Mouse (Mus musculus) forebrain, embryonic 10.5 days (tissue): Measurements from ENCODE around the gene Fanca. TPM values are rescaled to one million over a fixed set of nuclear protein-coding genes. Genes with fewer than 3 reads are reported as not detected.
A peak's percentile ranks its signal among the peaks of the same experiment; 100 is the strongest.
"Not testable (repeated sequence)": the region's sequence is repeated elsewhere in the genome, so short reads cannot be mapped to it uniquely, and the experiment has no call there.

Source experiments
- DNase-seq: peaks from one replicate; pipeline ENCODE4 v3.0.0-alpha.2; 2017; ENCODE audit warnings: low spot score; ENCODE audit errors: extremely low spot score
- H3K27ac ChIP-seq: fragments of 300-500 bp; sonication (generic); 2 replicates; pipeline ENCODE4 v1.5.1; 2016; ENCODE audit warnings: mild to moderate bottlenecking
- H3K27me3 ChIP-seq: fragments of 300-500 bp; sonication (generic); 2 replicates; pipeline ENCODE4 v1.6.1; 2016; ENCODE audit warnings: mild to moderate bottlenecking; ENCODE audit not compliant: poor library complexity, severe bottlenecking
- H3K36me3 ChIP-seq: fragments of 300-500 bp; sonication (generic); replicated peaks from 2 replicates; pipeline ENCODE4 v1.6.1; 2016; ENCODE audit warnings: mild to moderate bottlenecking, moderate library complexity
- H3K4me1 ChIP-seq: fragments of 300-500 bp; sonication (generic); 2 replicates; pipeline ENCODE4 v1.6.1; 2016
- H3K4me3 ChIP-seq: fragments of 300-500 bp; sonication (generic); 2 replicates; pipeline ENCODE4 v1.5.1; 2016; ENCODE audit warnings: mild to moderate bottlenecking, moderate library complexity
- H3K9me3 ChIP-seq: fragments of 300-500 bp; sonication (generic); 2 replicates; pipeline ENCODE4 v1.6.1; 2016; ENCODE audit warnings: mild to moderate bottlenecking, moderate library complexity
- WGBS: fragments of 180-500 bp; shearing (Covaris S2); methylation state at CpG from one replicate; pipeline ENCODE4 v1.1.7; 2016; 5-methylcytosine and 5-hydroxymethylcytosine counted together
- polyA plus RNA-seq: library from polyadenylated mRNA; unstranded; fragments of >200 nt; fragmentation: Nextera tagmentation; extraction: Ambion mirVana; gene quantifications from 2 replicates; pipeline ENCODE4 v1.2.1, GENCODE M21; 2016

The Fanca gene
- polyA plus RNA-seq, 1 experiment from 2014 or later, result 49.6 TPM

DNA sequence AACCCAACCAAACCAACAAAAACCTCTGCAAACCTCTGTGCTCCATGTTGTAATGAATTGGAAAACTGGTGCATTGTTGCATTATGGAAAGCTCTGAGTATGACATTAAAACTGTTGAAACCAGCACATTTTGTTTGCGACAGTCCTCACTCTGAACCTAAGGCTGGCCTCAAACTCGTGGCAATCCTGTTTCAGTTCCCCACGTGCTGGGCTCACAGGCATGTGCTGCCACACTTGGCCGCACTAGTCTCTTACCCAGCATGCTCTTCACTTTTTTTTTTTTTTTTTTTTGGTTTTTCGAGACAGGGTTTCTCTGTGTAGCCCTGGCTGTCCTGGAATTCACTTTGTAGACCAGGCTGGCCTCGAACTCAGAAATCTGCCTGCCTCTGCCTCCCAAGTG is 35.4 kb downstream of the Fanca start:
- not testable (repeated sequence) for H3K4me3 ChIP-seq, H3K9me3 ChIP-seq, H3K27ac ChIP-seq, H3K4me1 ChIP-seq, DNase-seq, H3K27me3 ChIP-seq
- H3K36me3 ChIP-seq, result peaks cover 92% of the 10 kb centered on the region
- WGBS, result 89% methylated on average over 6 of the region's 6 CpGs

- no peak overlapping the region for H3K4me3 ChIP-seq
- WGBS, result 88% methylated on average over 13 of the region's 13 CpGs
- H3K36me3 ChIP-seq, result peaks cover 88% of the 10 kb centered on the region
- H3K27ac ChIP-seq, result no peak overlapping the region
- no peak for DNase-seq
- H3K9me3 ChIP-seq, result no peaks in the 10 kb centered on the region
- H3K27me3 ChIP-seq, result no peaks in the 10 kb centered on the region
- H3K4me1 ChIP-seq, result no peaks in the 10 kb centered on the region
These were observed 37.9 kb downstream of the Fanca start for GRCm38 (mm10) chr8:123280302-123281094.

DNA sequence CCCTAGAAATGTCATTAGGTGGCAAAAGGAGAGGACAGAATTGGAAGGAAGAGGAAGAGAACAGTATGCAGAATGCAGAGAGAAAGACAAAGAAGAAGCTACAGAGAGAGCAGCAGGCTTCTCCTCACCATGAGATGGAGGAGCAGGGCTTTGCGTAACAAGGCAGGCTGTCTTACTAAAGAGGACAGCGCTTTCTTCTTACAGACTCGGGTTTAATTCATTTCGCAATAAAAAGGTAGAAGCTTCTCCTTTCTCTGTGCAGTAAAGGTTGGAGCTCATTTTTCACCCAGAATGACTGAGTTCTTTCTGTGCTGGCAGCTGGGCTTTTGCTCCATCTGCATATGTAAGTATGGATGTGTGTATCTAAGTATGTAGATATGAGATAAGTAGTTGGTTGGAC is 38.5 kb downstream of the Fanca start:
- DNase-seq, result no peak
- Histone ChIP-seq H3K36me3 (peaks cover 88% of the 10 kb centered on the region), H3K4me1 (no peaks in the 10 kb centered on the region), H3K4me3 (no peak overlapping the region), H3K9me3 (no peaks in the 10 kb centered on the region), H3K27me3 (no peaks in the 10 kb centered on the region), H3K27ac (no peak overlapping the region)
- WGBS, result 95% methylated on average over 4 of the region's 4 CpGs

DNA sequence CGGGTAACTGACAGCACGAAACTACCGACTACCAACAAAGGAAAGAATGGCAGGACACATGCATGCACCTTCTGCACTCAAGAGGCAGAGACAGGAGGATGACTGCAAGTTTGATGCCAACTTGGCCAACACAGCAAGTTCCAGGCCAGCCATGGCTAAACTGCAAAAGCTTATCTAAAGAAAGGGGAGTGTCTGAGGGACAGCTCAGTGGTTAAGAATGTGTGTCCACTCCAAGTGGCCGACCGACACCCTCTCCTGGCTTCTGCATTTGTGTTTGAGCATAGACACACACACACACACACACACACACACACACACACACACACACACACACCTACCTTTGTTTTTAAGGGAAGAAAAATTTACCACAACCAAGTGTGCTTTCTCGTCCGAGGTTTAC is 39.9 kb downstream of the Fanca start:
- DNase-seq, result no peak
- WGBS, result 85% methylated on average over 7 of the region's 7 CpGs
- H3K36me3 ChIP-seq, result peaks cover 88% of the 10 kb centered on the region

GRCm38 (mm10) chr8:123275096-123275495 is 43.3 kb downstream of the Fanca start:
- 96% methylated on average over 12 of the region's 12 CpGs for WGBS
- H3K4me3 ChIP-seq, result no peak overlapping the region
- no peaks in the 10 kb centered on the region for H3K27me3 ChIP-seq
- DNase-seq, result no peak
- no peaks in the 10 kb centered on the region for H3K9me3 ChIP-seq
- H3K4me1 ChIP-seq, result no peaks in the 10 kb centered on the region
- no peak overlapping the region for H3K27ac ChIP-seq
- H3K36me3 ChIP-seq, result peaks cover 92% of the 10 kb centered on the region

More for the DNA sequence above, 39.9 kb downstream of the Fanca start:
- Histone ChIP-seq H3K9me3 (no peaks in the 10 kb centered on the region), H3K4me3 (no peak overlapping the region), H3K27me3 (no peaks in the 10 kb centered on the region), H3K27ac (no peak overlapping the region), H3K4me1 (no peaks in the 10 kb centered on the region)

DNA sequence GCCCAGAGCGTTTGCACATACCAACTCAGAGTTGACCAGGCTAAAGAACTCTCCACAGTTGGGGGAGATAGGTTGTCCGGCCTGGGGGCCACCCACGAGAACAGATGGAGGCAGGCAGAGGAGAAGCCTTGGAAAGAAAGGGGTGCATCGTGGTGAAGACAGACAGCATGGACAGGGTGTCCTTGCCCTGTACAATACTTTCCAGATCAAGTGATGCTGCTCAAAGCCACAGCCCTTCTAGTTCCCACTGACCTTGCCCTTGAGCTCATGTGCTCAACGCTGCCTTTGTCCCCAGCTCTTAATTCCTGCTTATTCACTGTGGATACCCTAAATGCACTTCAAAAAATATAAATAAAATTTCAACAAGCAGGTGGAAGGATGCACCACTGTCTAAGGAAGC is 43.9 kb downstream of the Fanca start:
- Histone ChIP-seq H3K27ac (no peak overlapping the region), H3K4me3 (no peak overlapping the region), H3K36me3 (peaks cover 94% of the 10 kb centered on the region), H3K27me3 (no peaks in the 10 kb centered on the region), H3K9me3 (no peaks in the 10 kb centered on the region), H3K4me1 (no peaks in the 10 kb centered on the region)
- 91% methylated on average over 5 of the region's 5 CpGs for WGBS
- DNase-seq, result no peak

DNA sequence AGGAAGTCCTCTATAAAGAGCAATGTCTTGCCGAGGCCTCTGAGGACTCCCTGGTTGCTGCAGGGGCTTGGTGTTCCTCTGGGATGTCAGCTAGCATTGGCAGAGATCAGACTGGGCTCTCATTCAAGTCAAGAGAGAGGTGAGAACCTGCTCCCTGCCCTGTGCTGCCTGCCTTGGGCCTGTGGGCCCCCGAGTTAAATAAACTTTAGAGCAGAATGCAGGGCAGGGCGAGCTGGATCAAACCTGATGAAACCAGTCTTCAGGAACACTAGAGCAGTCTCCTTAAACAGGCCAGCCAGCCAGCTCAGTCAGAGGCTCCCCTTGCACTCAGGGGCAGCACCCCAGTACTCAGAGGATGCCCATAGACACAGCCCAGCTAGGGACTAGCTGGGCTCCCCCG is 46.5 kb downstream of the Fanca start:
- Histone ChIP-seq H3K27me3 (no peaks in the 10 kb centered on the region), H3K4me1 (no peaks in the 10 kb centered on the region), H3K4me3 (no peak overlapping the region), H3K9me3 (no peaks in the 10 kb centered on the region), H3K36me3 (peaks cover 100% of the 10 kb centered on the region), H3K27ac (0 out of 2 replicates have a peak overlapping the region, but pooled peaks have one; percentile 37)
- 81% methylated on average over 4 of the region's 4 CpGs for WGBS
- DNase-seq, result no peak

- WGBS, result 95% methylated on average over 10 of the region's 10 CpGs
- H3K4me1 ChIP-seq, result no peaks in the 10 kb centered on the region
- H3K27me3 ChIP-seq, result no peaks in the 10 kb centered on the region
- no peaks in the 10 kb centered on the region for H3K9me3 ChIP-seq
- H3K36me3 ChIP-seq, result peaks cover 100% of the 10 kb centered on the region
- no peak overlapping the region for H3K27ac ChIP-seq
- H3K4me3 ChIP-seq, result no peak overlapping the region
- DNase-seq, result no peak
These were observed 47.2 kb downstream of the Fanca start for GRCm38 (mm10) chr8:123271147-123271546.

DNA sequence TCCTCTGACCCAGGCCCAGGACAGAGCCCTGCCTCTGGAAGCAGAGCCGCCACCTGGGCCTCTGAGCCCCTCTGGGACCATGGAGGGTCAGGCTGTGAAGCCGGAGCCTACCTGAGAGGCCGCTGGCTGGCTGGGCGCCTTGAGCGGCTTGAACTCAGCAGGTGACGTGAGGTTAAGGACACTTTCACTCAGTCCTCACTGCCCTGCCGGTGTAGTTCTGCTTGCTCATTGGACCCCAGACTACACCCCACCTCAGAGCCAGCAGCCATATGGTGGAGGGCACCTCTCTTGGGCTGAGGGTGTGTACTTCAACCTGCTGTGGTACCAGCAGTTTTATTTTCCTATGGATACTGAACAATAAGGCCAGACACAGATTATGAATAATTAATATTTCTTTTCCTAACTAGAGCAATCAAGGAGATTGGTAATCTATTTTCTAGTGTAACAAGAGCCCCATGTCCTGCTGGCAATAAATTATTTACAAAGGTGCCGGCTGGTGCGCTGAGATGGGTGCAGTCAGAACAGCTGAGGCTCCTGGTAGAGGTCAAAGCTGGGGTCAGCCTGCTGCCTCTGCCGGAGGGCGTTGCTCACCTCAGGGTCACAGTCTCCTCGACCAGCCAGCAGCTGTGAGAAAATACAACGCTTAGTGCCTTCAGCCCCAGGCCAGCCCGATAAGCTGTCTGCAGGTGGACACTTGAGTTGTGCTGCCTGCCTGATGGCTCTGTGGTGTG is 50.3 kb downstream of the Fanca start:
- Histone ChIP-seq H3K27ac (no peak overlapping the region), H3K27me3 (no peaks in the 10 kb centered on the region), H3K4me1 (no peaks in the 10 kb centered on the region), H3K9me3 (no peaks in the 10 kb centered on the region), H3K36me3 (peaks cover 100% of the 10 kb centered on the region), H3K4me3 (no peak overlapping the region)
- 88% methylated on average over 14 of the region's 14 CpGs for WGBS
- DNase-seq, result no peak

- H3K4me3 ChIP-seq, H3K9me3 ChIP-seq, H3K27me3 ChIP-seq, H3K27ac ChIP-seq, DNase-seq: not testable (repeated sequence)
- WGBS, result 91% methylated on average over 8 of the region's 8 CpGs
- H3K36me3 ChIP-seq, result peaks cover 65% of the 10 kb centered on the region
- H3K4me1 ChIP-seq, result peaks cover 34% of the 10 kb centered on the region
These were observed 60.8 kb downstream of the Fanca start for GRCm38 (mm10) chr8:123257593-123257992.

DNA sequence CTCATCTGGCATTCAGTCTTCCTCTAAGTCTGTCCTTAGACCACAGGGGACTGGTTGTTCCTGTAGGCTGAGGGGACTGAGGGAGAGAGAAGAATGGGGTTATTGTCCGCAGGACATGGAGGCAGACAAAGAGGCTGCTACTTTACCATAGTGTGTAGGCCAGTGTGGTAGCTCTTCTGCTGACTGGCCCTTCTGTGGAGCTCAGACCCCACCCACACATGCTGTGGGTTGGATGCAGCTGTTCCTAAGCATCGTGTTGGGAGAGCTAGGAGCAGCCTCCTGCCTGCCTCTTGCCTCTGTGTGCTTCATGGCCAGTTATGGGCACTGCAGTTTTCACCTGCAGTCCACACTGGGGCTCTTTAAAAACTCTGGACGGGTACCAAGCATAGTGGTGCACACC is 61.3 kb downstream of the Fanca start:
- Histone ChIP-seq H3K27ac (no peak overlapping the region), H3K4me3 (no peak overlapping the region), H3K36me3 (peaks cover 64% of the 10 kb centered on the region), H3K27me3 (no peaks in the 10 kb centered on the region), H3K9me3 (no peaks in the 10 kb centered on the region), H3K4me1 (peaks cover 39% of the 10 kb centered on the region)
- no peak for DNase-seq
- WGBS, result 71% methylated on average over 3 of the region's 3 CpGs

GRCm38 (mm10) chr8:123255170-123255569 is 63.2 kb downstream of the Fanca start:
- H3K27me3 ChIP-seq, result no peaks in the 10 kb centered on the region
- 65% methylated on average over 6 of the region's 6 CpGs for WGBS
- H3K36me3 ChIP-seq, result peaks cover 68% of the 10 kb centered on the region
- DNase-seq, result no peak
- no peak overlapping the region for H3K27ac ChIP-seq
- H3K4me1 ChIP-seq, result peaks cover 40% of the 10 kb centered on the region
- H3K4me3 ChIP-seq, result peak overlapping the region; percentile 94
- no peaks in the 10 kb centered on the region for H3K9me3 ChIP-seq
